Mouse (Mus musculus): ENCODE results near the gene Supt20. TPM values are rescaled to one million over a fixed set of nuclear protein-coding genes. Genes with fewer than 3 reads are reported as not detected.

The Supt20 gene
- 32.2 TPM for polyA plus RNA-seq (2015; fragmentation: Illumina TruSeq; extraction: RNeasy Lipid Tissue Mini Kit (QIAGEN cat#74804); ENCODE audit: low read depth, low replicate concordance)

GRCm38 (mm10) chr3:54692202-54693055 lies at the start of gene Supt20:
TSS of gene Supt20 (plus strand) at chr3:54692807.

GRCm38 (mm10) chr3:54714253-54714652 lies 21.6 kb downstream of the Supt20 start, which contains the start of gene Gm21958:
TSS of gene Gm21958 (minus strand) at chr3:54714353.

GRCm38 (mm10) chr3:54735247-54736046 lies 42.8 kb downstream of the Supt20 start, which contains the start of the genes Exosc8 and Alg5:
TSS of gene Exosc8 (minus strand) at chr3:54735393.
TSS of gene Alg5 (plus strand) at chr3:54735539.

GRCm38 (mm10) chr3:54755145-54756041 lies 62.8 kb downstream of the Supt20 start, which contains the start of gene Smad9:
TSS of gene Smad9 (plus strand) at chr3:54755582.

Other genes starting within 250 kb of the Supt20 start
- gene Gm21958, start 21.5 kb downstream of the Supt20 start, polyA plus RNA-seq (2015; fragmentation: Illumina TruSeq; extraction: RNeasy Lipid Tissue Mini Kit (QIAGEN cat#74804); ENCODE audit: low read depth, low replicate concordance), result not detected
- gene Exosc8, start 42.6 kb downstream of the Supt20 start, polyA plus RNA-seq (2015; fragmentation: Illumina TruSeq; extraction: RNeasy Lipid Tissue Mini Kit (QIAGEN cat#74804); ENCODE audit: low read depth, low replicate concordance), result 29.3 TPM
- gene Alg5, start 42.7 kb downstream of the Supt20 start, polyA plus RNA-seq (2015; fragmentation: Illumina TruSeq; extraction: RNeasy Lipid Tissue Mini Kit (QIAGEN cat#74804); ENCODE audit: low read depth, low replicate concordance), result 31.0 TPM
- gene Smad9, start 62.8 kb downstream of the Supt20 start, polyA plus RNA-seq (2015; fragmentation: Illumina TruSeq; extraction: RNeasy Lipid Tissue Mini Kit (QIAGEN cat#74804); ENCODE audit: low read depth, low replicate concordance), result 7.6 TPM
- gene Rfxap, start 115.0 kb downstream of the Supt20 start, polyA plus RNA-seq (2015; fragmentation: Illumina TruSeq; extraction: RNeasy Lipid Tissue Mini Kit (QIAGEN cat#74804); ENCODE audit: low read depth, low replicate concordance), result 40.0 TPM
- gene Sertm1, start 223.1 kb downstream of the Supt20 start, polyA plus RNA-seq (2015; fragmentation: Illumina TruSeq; extraction: RNeasy Lipid Tissue Mini Kit (QIAGEN cat#74804); ENCODE audit: low read depth, low replicate concordance), result 22.8 TPM

Measured in brain, adult 10 weeks (tissue).